Mouse (Mus musculus): Measurements from ENCODE around the gene Mrc2.

GRCm38 (mm10) chr11:105293101-105293581 lies 698 bp downstream of the Mrc2 start:
- TF ChIP-seq POLR2A (IDR thresholded peaks at IDR 0.05; ENCODE audit: control insufficient read depth, low read depth, low read length): no peak
- TF ChIP-seq CTCF (IDR thresholded peaks at IDR 0.05; ENCODE audit: control insufficient read depth, insufficient read depth, insufficient replicate concordance, low read depth, low read length): no peak

Data from testis, adult 2 months (tissue).